Mouse (Mus musculus) frontal cortex, postnatal 36 days (tissue): ENCODE data around the gene Clcn6.
A peak's percentile ranks its signal among the peaks of the same experiment; 100 is the strongest.

Experiments used
- DNase-seq, 2 experiments: peaks; one replicate each; pipeline ENCODE4 v3.0.0; 2022; ENCODE audit warnings: low spot score in 2 of 2

The Clcn6 gene

GRCm38 (mm10) chr4:148038600-148039253 lies at the start of gene Clcn6, which contains the start of gene Mthfr:
Clcn6 (minus strand) TSS chr4:148038821.
Mthfr (plus strand) TSS chr4:148039077.
- DNase-seq = peak; percentile 100

GRCm38 (mm10) chr4:148087907-148088527 lies 49.4 kb upstream of the Clcn6 start, which contains the start of gene Agtrap:
Agtrap (minus strand) TSS chr4:148088031.
- peak; percentile 91 to 93 for DNase-seq

GRCm38 (mm10) chr4:148087091-148087906 lies 48.7 kb upstream of the Clcn6 start:
- DNase-seq = no peak

GRCm38 (mm10) chr4:148085907-148086305 lies 47.3 kb upstream of the Clcn6 start:
- DNase-seq = no peak

GRCm38 (mm10) chr4:148085131-148085906 lies 46.7 kb upstream of the Clcn6 start:
- no peak for DNase-seq

GRCm38 (mm10) chr4:148084261-148084714 lies 45.7 kb upstream of the Clcn6 start:
- DNase-seq = no peak

- no peak for DNase-seq
Measured at GRCm38 (mm10) chr4:148083176-148083899, 44.7 kb upstream of the Clcn6 start.

GRCm38 (mm10) chr4:148082257-148083044 lies 43.8 kb upstream of the Clcn6 start:
- peak in 1 of 2 experiments; percentile 38 for DNase-seq

- DNase-seq = no peak
Measured at GRCm38 (mm10) chr4:148081201-148081600, 42.6 kb upstream of the Clcn6 start.

- no peak for DNase-seq
Measured at GRCm38 (mm10) chr4:148080597-148080973, 42.0 kb upstream of the Clcn6 start.

- no peak for DNase-seq
Measured at GRCm38 (mm10) chr4:148079944-148080596, 41.4 kb upstream of the Clcn6 start.

- DNase-seq = no peak
Measured at GRCm38 (mm10) chr4:148079212-148079611, 40.6 kb upstream of the Clcn6 start.

- DNase-seq = no peak
Measured at GRCm38 (mm10) chr4:148075881-148076280, 37.3 kb upstream of the Clcn6 start.

- DNase-seq = peak; percentile 65 to 70
Measured at GRCm38 (mm10) chr4:148075259-148075658, 36.6 kb upstream of the Clcn6 start.

- DNase-seq = no peak
Measured at GRCm38 (mm10) chr4:148074521-148075189, 36.0 kb upstream of the Clcn6 start.

- DNase-seq = no peak
Measured at GRCm38 (mm10) chr4:148071508-148071907, 32.9 kb upstream of the Clcn6 start.

GRCm38 (mm10) chr4:148069602-148070218 lies 31.1 kb upstream of the Clcn6 start:
- DNase-seq = no peak

- DNase-seq = no peak
Measured at GRCm38 (mm10) chr4:148067346-148067745, 28.7 kb upstream of the Clcn6 start.

GRCm38 (mm10) chr4:148066401-148066744 lies 27.8 kb upstream of the Clcn6 start:
- DNase-seq = no peak
